8 mouse cellular contexts compared by ENCODE assay signal in the genomic region with DNA sequence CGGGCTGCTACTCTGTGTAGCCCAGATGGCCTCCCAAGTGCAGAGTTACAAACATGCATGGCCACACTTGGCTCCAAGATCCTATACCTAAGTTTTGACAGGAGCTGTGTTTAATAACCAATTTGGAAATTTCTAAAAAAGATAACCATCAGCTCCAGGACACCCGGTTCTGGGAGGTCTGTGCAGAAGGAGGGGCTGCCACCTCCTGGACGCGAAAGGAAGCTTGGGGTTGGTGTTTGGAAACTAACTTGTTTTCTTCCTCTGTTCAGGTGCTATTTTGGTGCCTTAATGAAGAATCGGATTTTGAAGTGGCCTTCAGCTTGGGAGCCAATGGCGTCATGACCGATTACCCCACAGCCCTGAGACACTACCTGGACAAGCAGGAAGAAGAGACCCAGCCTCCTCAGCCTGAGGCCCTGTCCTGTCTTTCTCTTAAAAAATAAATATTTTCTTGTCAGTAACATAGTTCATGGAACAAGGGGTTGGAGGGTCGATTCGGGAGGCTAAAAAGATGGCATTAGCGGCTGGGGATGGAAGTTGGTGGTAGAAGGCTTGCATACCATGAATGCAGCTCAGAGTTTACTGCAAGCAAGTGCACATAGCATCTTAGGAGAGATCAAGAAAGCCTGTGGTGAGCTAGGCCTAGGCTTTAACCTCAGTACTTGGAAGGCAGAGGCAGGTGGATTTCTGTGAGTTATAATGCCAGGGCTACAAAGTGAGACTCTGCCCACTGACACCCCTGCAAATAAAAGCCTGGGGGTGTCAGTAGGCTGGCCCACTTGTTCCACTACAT. TPM values are rescaled to one million over a fixed set of nuclear protein-coding genes. Genes with fewer than 3 reads are reported as not detected.
DNase-seq lines count a peak whose midpoint lies in the region; ATAC-seq and TF ChIP-seq lines count a peak whose summit lies in the region.

No protein-coding gene starts in this region.

- H3K9me3 ChIP-seq in forebrain, embryonic 10.5 days: no peaks in the 10 kb centered on the region
- no peaks in the 10 kb centered on the region for H3K9me3 ChIP-seq in forebrain, embryonic 16.5 days (ENCODE audit: control insufficient read depth, low read length)
- no peaks in the 10 kb centered on the region for H3K9me3 ChIP-seq in lung, postnatal 0 days (ENCODE audit: low read length)
- H3K9me3 ChIP-seq in intestine, postnatal 0 days (ENCODE audit: control insufficient read depth): no peaks in the 10 kb centered on the region

- peaks cover 32% of the 10 kb centered on the region for H3K36me3 ChIP-seq in forebrain, embryonic 10.5 days (replicated peaks)
- H3K36me3 ChIP-seq in forebrain, embryonic 16.5 days (ENCODE audit: control insufficient read depth, insufficient read depth): 0 out of 2 replicates have a peak, but pooled peaks cover 3% of the 10 kb centered on the region
- peaks cover 8% of the 10 kb centered on the region; the same call in 1 of the 2 replicates for H3K36me3 ChIP-seq in lung, postnatal 0 days (ENCODE audit: insufficient read depth, low read length)
- H3K36me3 ChIP-seq in intestine, postnatal 0 days (ENCODE audit: control insufficient read depth, insufficient read depth): peaks cover 27% of the 10 kb centered on the region
- H3K36me3 ChIP-seq in splenic B cell, adult 2 months (ENCODE audit: control insufficient read depth, insufficient read depth, low read length, poor library complexity, severe bottlenecking): peaks cover 5% of the 10 kb centered on the region

- peak; percentile 59 for TF ChIP-seq CTCF in lung, postnatal 0 days (IDR thresholded peaks at IDR 0.05)
- peak; percentile 55 for TF ChIP-seq CTCF in intestine, postnatal 0 days (IDR thresholded peaks at IDR 0.05; ENCODE audit: low read depth)

- ATAC-seq in forebrain, embryonic 16.5 days: no peak
- no peak for ATAC-seq in lung, postnatal 0 days
- ATAC-seq in intestine, postnatal 0 days: no peak

- H3K27ac ChIP-seq in forebrain, embryonic 10.5 days: peak overlapping the region; percentile 96
- H3K27ac ChIP-seq in forebrain, embryonic 16.5 days (ENCODE audit: low read length): no peak overlapping the region
- peak overlapping the region; percentile 94 for H3K27ac ChIP-seq in lung, postnatal 0 days (ENCODE audit: low read length)
- 0 out of 2 replicates have a peak overlapping the region, but pooled peaks have one; percentile 29 for H3K27ac ChIP-seq in intestine, postnatal 0 days (ENCODE audit: low read depth, low read length)

- H3K4me1 ChIP-seq in forebrain, embryonic 10.5 days: peaks cover 46% of the 10 kb centered on the region
- H3K4me1 ChIP-seq in forebrain, embryonic 16.5 days (replicated peaks; ENCODE audit: control insufficient read depth, insufficient read depth, low read length): peaks cover 36% of the 10 kb centered on the region
- H3K4me1 ChIP-seq in lung, postnatal 0 days (ENCODE audit: insufficient read depth, low read depth, low read length): peaks cover 20% of the 10 kb centered on the region; the same call in 1 of the 2 replicates
- H3K4me1 ChIP-seq in intestine, postnatal 0 days (replicated peaks; ENCODE audit: control insufficient read depth, insufficient read depth, low read length): no peaks in the 10 kb centered on the region; the same call in 1 of the 2 replicates

- peak overlapping the region; percentile 88; the same call in 1 of the 2 replicates for H3K4me3 ChIP-seq in forebrain, embryonic 10.5 days
- no peak overlapping the region for H3K4me3 ChIP-seq in forebrain, embryonic 16.5 days (replicated peaks; ENCODE audit: low read length)
- H3K4me3 ChIP-seq in lung, postnatal 0 days (ENCODE audit: low read depth, low read length): no peak overlapping the region
- no peak overlapping the region for H3K4me3 ChIP-seq in intestine, postnatal 0 days (ENCODE audit: low read depth, low read length)

- no peak overlapping the region for H3K9ac ChIP-seq in forebrain, embryonic 16.5 days (replicated peaks; ENCODE audit: low read depth, low read length)
- H3K9ac ChIP-seq in lung, postnatal 0 days (replicated peaks; ENCODE audit: low read depth): no peak overlapping the region
- no peak overlapping the region for H3K9ac ChIP-seq in intestine, postnatal 0 days (ENCODE audit: low read depth, low read length)

- no peak overlapping the region for H3K4me2 ChIP-seq in forebrain, embryonic 16.5 days (ENCODE audit: low read length)
- no peak overlapping the region for H3K4me2 ChIP-seq in lung, postnatal 0 days (replicated peaks; ENCODE audit: low read depth, low read length)
- 0 out of 2 replicates have a peak overlapping the region, but pooled peaks have one; percentile 99 for H3K4me2 ChIP-seq in intestine, postnatal 0 days (replicated peaks; ENCODE audit: low read depth)

- no peaks in the 10 kb centered on the region for H3K27me3 ChIP-seq in forebrain, embryonic 10.5 days (ENCODE audit: poor library complexity, severe bottlenecking)
- no peaks in the 10 kb centered on the region for H3K27me3 ChIP-seq in forebrain, embryonic 16.5 days (replicated peaks; ENCODE audit: control insufficient read depth, insufficient read depth, low read length)
- no peaks in the 10 kb centered on the region for H3K27me3 ChIP-seq in lung, postnatal 0 days (replicated peaks; ENCODE audit: insufficient read depth, low read length)
- no peaks in the 10 kb centered on the region for H3K27me3 ChIP-seq in intestine, postnatal 0 days (replicated peaks; ENCODE audit: control insufficient read depth, insufficient read depth, low read length)
- no peaks in the 10 kb centered on the region for H3K27me3 ChIP-seq in splenic B cell, adult 2 months (ENCODE audit: control insufficient read depth, insufficient read depth, low read length, poor library complexity, severe bottlenecking)

- no peak for TF ChIP-seq EP300 in lung, postnatal 0 days (IDR thresholded peaks at IDR 0.05)

- 84% methylated on average over 10 of the region's 10 CpGs for WGBS in forebrain, embryonic 10.5 days
- 84% methylated on average over 10 of the region's 10 CpGs for WGBS in forebrain, embryonic 16.5 days
- WGBS in lung, postnatal 0 days: 73% methylated on average over 10 of the region's 10 CpGs
- 78% methylated on average over 10 of the region's 10 CpGs for WGBS in intestine, postnatal 0 days

- no peak for DNase-seq in forebrain, embryonic 10.5 days (ENCODE audit: extremely low spot score, low spot score)
- DNase-seq in lung, postnatal 0 days (ENCODE audit: low spot score): no peak
- no peak for DNase-seq in lung, adult 18-20 months
- peak; percentile 50 for DNase-seq in splenic B cell, adult 2 months (ENCODE audit: low read depth, low spot score)
- no peak for DNase-seq in layer of hippocampus, adult 11-12 months (ENCODE audit: low spot score)
- no peak for DNase-seq in layer of hippocampus, postnatal 25 days (ENCODE audit: extremely low spot score in 1 of 2, low spot score in 1 of 2)

RNA-seq across cellular contexts. Expression of a gene that starts 1.4 kb away (rescaled TPM):
- polyA plus RNA-seq in forebrain, embryonic 10.5 days (2016; fragmentation: Nextera tagmentation; extraction: Ambion mirVana): 28.9 and 35.0 TPM in 2 replicates
- polyA plus RNA-seq in forebrain, embryonic 16.5 days (2015; fragmentation: Nextera tagmentation; extraction: Ambion mirVana): 199 and 202 TPM in 2 replicates
- 325 and 340 TPM in 2 replicates for polyA plus RNA-seq in lung, postnatal 0 days (2015; fragmentation: Nextera tagmentation; extraction: Ambion mirVana)
- polyA plus RNA-seq in intestine, postnatal 0 days (2015; fragmentation: Nextera tagmentation; extraction: Ambion mirVana): 63.1 and 64.6 TPM in 2 replicates
- 100 to 1,000 TPM; 268 to 293 TPM for total RNA-seq in layer of hippocampus, postnatal 25 days (2021)

RNA-seq across cellular contexts. Expression of a gene that starts 5.9 kb away (rescaled TPM):
- 0.32 and 0.61 TPM in 2 replicates for polyA plus RNA-seq in forebrain, embryonic 10.5 days (2016; fragmentation: Nextera tagmentation; extraction: Ambion mirVana)
- 0.73 and 0.86 TPM in 2 replicates for polyA plus RNA-seq in forebrain, embryonic 16.5 days (2015; fragmentation: Nextera tagmentation; extraction: Ambion mirVana)
- 0.56 and 0.74 TPM in 2 replicates for polyA plus RNA-seq in lung, postnatal 0 days (2015; fragmentation: Nextera tagmentation; extraction: Ambion mirVana)
- 0.17 TPM in 2 replicates for polyA plus RNA-seq in intestine, postnatal 0 days (2015; fragmentation: Nextera tagmentation; extraction: Ambion mirVana)
- under 1 TPM; 0.39 to 0.82 TPM for total RNA-seq in layer of hippocampus, postnatal 25 days (2021)

RNA-seq across cellular contexts. Expression of a gene that starts 9.2 kb away (rescaled TPM):
- polyA plus RNA-seq in forebrain, embryonic 10.5 days (2016; fragmentation: Nextera tagmentation; extraction: Ambion mirVana): 0.77 and 0.98 TPM in 2 replicates
- polyA plus RNA-seq in forebrain, embryonic 16.5 days (2015; fragmentation: Nextera tagmentation; extraction: Ambion mirVana): 1.3 and 2.6 TPM in 2 replicates
- polyA plus RNA-seq in lung, postnatal 0 days (2015; fragmentation: Nextera tagmentation; extraction: Ambion mirVana): 3.4 and 4.1 TPM in 2 replicates
- polyA plus RNA-seq in intestine, postnatal 0 days (2015; fragmentation: Nextera tagmentation; extraction: Ambion mirVana): 13.9 and 14.6 TPM in 2 replicates
- total RNA-seq in layer of hippocampus, postnatal 25 days (2021): 1 to 10 TPM; 1.7 to 4.3 TPM

RNA-seq across cellular contexts. Expression of a gene that starts 16.0 kb away (rescaled TPM):
- polyA plus RNA-seq in forebrain, embryonic 10.5 days (2016; fragmentation: Nextera tagmentation; extraction: Ambion mirVana): 54.4 and 55.7 TPM in 2 replicates
- polyA plus RNA-seq in forebrain, embryonic 16.5 days (2015; fragmentation: Nextera tagmentation; extraction: Ambion mirVana): 98.2 and 100.0 TPM in 2 replicates
- 180 and 183 TPM in 2 replicates for polyA plus RNA-seq in lung, postnatal 0 days (2015; fragmentation: Nextera tagmentation; extraction: Ambion mirVana)
- polyA plus RNA-seq in intestine, postnatal 0 days (2015; fragmentation: Nextera tagmentation; extraction: Ambion mirVana): 131 and 142 TPM in 2 replicates
- 100 to 1,000 TPM; 147 to 168 TPM for total RNA-seq in layer of hippocampus, postnatal 25 days (2021)

RNA-seq across cellular contexts. Expression of a gene that starts 16.9 kb away (rescaled TPM):
- polyA plus RNA-seq in forebrain, embryonic 10.5 days (2016; fragmentation: Nextera tagmentation; extraction: Ambion mirVana): 413 and 423 TPM in 2 replicates
- polyA plus RNA-seq in forebrain, embryonic 16.5 days (2015; fragmentation: Nextera tagmentation; extraction: Ambion mirVana): 196 and 202 TPM in 2 replicates
- 150 and 151 TPM in 2 replicates for polyA plus RNA-seq in lung, postnatal 0 days (2015; fragmentation: Nextera tagmentation; extraction: Ambion mirVana)
- polyA plus RNA-seq in intestine, postnatal 0 days (2015; fragmentation: Nextera tagmentation; extraction: Ambion mirVana): 134 and 135 TPM in 2 replicates
- 10 to 100 TPM; 53.3 to 55.0 TPM for total RNA-seq in layer of hippocampus, postnatal 25 days (2021)
